8 mouse cellular contexts compared by ENCODE assay signal in the genomic region with DNA sequence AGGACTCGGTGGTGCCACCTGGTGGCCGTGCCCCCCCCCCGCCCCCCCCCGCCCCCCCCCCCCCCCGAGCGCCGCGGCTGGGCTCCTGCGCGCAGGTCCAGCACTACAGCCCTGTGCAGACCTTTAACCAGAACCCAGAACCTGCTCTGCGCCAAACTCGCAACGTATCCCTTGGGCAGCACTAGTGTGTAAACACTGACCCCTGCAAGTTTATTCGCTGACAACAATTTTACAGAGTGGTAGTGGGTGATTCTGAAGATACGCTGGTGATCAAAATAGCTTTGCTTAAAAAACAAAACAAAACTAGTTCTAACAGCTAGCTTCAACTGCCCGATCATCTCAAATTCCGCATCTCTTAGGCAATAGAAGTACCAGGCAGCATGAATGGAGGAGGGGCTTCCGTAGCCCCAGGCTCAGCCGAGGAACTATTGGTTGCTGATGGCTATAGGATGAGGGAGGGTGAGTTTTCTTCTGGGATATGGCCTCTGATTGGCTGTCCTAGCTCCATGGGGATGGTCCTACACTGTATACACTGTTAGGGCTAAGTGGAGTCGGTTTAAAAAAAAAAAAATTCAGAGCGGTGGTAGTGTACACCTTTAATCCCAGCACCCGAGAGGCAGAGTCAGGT. TPM values are rescaled to one million over a fixed set of nuclear protein-coding genes. Genes with fewer than 3 reads are reported as not detected.
DNase-seq lines count a peak whose midpoint lies in the region; ATAC-seq and TF ChIP-seq lines count a peak whose summit lies in the region.

A gene (minus strand): TSS at position 5 of the 628 bp plus-strand sequence.

- H3K27me3 ChIP-seq in forebrain, embryonic 13.5 days, result no peaks in the 10 kb centered on the region
- H3K27me3 ChIP-seq in hindbrain, embryonic 11.5 days (ENCODE audit: control insufficient read depth, insufficient read depth, low read length), result no peaks in the 10 kb centered on the region
- no peaks in the 10 kb centered on the region for H3K27me3 ChIP-seq in liver, embryonic 14.5 days (ENCODE audit: control insufficient read depth, insufficient read depth, low read length)

- peak within 1 kb of the TSS; percentile 68 for H3K4me3 ChIP-seq in layer of hippocampus, adult 2 months
- H3K4me3 ChIP-seq in forebrain, embryonic 13.5 days, result peak within 1 kb of the TSS; percentile 66
- H3K4me3 ChIP-seq in hindbrain, embryonic 11.5 days (ENCODE audit: low read depth, low read length), result peak within 1 kb of the TSS; percentile 63
- peak within 1 kb of the TSS; percentile 71 to 91 for H3K4me3 ChIP-seq in liver, embryonic 14.5 days (ENCODE audit: insufficient read depth in 1 of 2, low read depth in 2 of 2, low read length in 2 of 2)

- H3K9me3 ChIP-seq in forebrain, embryonic 13.5 days (replicated peaks), result no peaks in the 10 kb centered on the region
- H3K9me3 ChIP-seq in hindbrain, embryonic 11.5 days (ENCODE audit: control insufficient read depth, low read length), result no peaks in the 10 kb centered on the region
- H3K9me3 ChIP-seq in liver, embryonic 14.5 days (ENCODE audit: control insufficient read depth, low read length), result no peaks in the 10 kb centered on the region

- WGBS in forebrain, embryonic 13.5 days, result 1% methylated on average over 12 of the region's 22 CpGs
- under 1% methylated on average over 13 of the region's 22 CpGs for WGBS in hindbrain, embryonic 11.5 days
- WGBS in liver, embryonic 14.5 days (ENCODE audit: insufficient replicate concordance), result under 1% methylated on average over 12 of the region's 22 CpGs

- H3K27ac ChIP-seq in layer of hippocampus, adult 2 months, result peak within 1 kb of the TSS; percentile 97
- peak within 1 kb of the TSS; percentile 85 for H3K27ac ChIP-seq in forebrain, embryonic 13.5 days
- peak within 1 kb of the TSS; percentile 81 for H3K27ac ChIP-seq in hindbrain, embryonic 11.5 days (ENCODE audit: low read depth, low read length)
- H3K27ac ChIP-seq in liver, embryonic 14.5 days, result peak within 1 kb of the TSS; percentile 95

- peaks cover 12% of the 10 kb centered on the region for H3K4me1 ChIP-seq in forebrain, embryonic 13.5 days
- H3K4me1 ChIP-seq in hindbrain, embryonic 11.5 days (replicated peaks; ENCODE audit: control insufficient read depth, insufficient read depth, low read length), result 0 out of 2 replicates have a peak, but pooled peaks cover 2% of the 10 kb centered on the region
- H3K4me1 ChIP-seq in liver, embryonic 14.5 days (replicated peaks; ENCODE audit: control insufficient read depth in 2 of 2, insufficient read depth in 2 of 2, low read length in 1 of 2), result peaks cover 16 to 26% of the 10 kb centered on the region in 2 experiments

- peak; percentile 97 for ATAC-seq in forebrain, embryonic 13.5 days
- ATAC-seq in hindbrain, embryonic 11.5 days (ENCODE audit: low FRiP score), result peak; percentile 94
- ATAC-seq in liver, embryonic 14.5 days (ENCODE audit: insufficient read depth), result peak; percentile 87

- H3K36me3 ChIP-seq in forebrain, embryonic 13.5 days (ENCODE audit: poor library complexity, severe bottlenecking), result peaks cover 14% of the 10 kb centered on the region
- no peaks in the 10 kb centered on the region for H3K36me3 ChIP-seq in hindbrain, embryonic 11.5 days (ENCODE audit: control insufficient read depth, insufficient read depth, low read length)
- H3K36me3 ChIP-seq in liver, embryonic 14.5 days (replicated peaks; ENCODE audit: control insufficient read depth, insufficient read depth, low read depth), result peaks cover 4% of the 10 kb centered on the region

- TF ChIP-seq CTCF in layer of hippocampus, adult 2 months (conservative IDR thresholded peaks at IDR 0.05), result no peak; the same call in 1 of the 2 replicates
- no peak for TF ChIP-seq CTCF in liver, embryonic 14.5 days (IDR thresholded peaks at IDR 0.05; ENCODE audit: low read depth)

- H3K4me2 ChIP-seq in forebrain, embryonic 13.5 days, result peak within 1 kb of the TSS; percentile 87
- peak within 1 kb of the TSS; percentile 56 for H3K4me2 ChIP-seq in hindbrain, embryonic 11.5 days (replicated peaks; ENCODE audit: low read depth, low read length)
- H3K4me2 ChIP-seq in liver, embryonic 14.5 days (ENCODE audit: low read depth), result peak within 1 kb of the TSS; percentile 97

- H3K9ac ChIP-seq in forebrain, embryonic 13.5 days, result peak within 1 kb of the TSS; percentile 80
- H3K9ac ChIP-seq in hindbrain, embryonic 11.5 days (ENCODE audit: low read depth, low read length), result peak within 1 kb of the TSS; percentile 83
- peak within 1 kb of the TSS; percentile 94 for H3K9ac ChIP-seq in liver, embryonic 14.5 days (replicated peaks)

- no peak for TF ChIP-seq EP300 in liver, embryonic 14.5 days (IDR thresholded peaks at IDR 0.05; ENCODE audit: low read depth)

- DNase-seq in layer of hippocampus, adult 2 months (ENCODE audit: low spot score in 2 of 2), result no peak
- no peak for DNase-seq in layer of hippocampus, adult 9-10 months (ENCODE audit: low spot score)
- no peak for DNase-seq in adrenal gland, postnatal 4 days (ENCODE audit: low spot score in 2 of 2)
- DNase-seq in hindbrain, embryonic 11.5 days (ENCODE audit: low spot score), result peak; percentile 81
- peak; percentile 85 to 87 (median 86) for DNase-seq in liver, embryonic 14.5 days (ENCODE audit: low read depth in 3 of 3, low spot score in 3 of 3)
- peak; percentile 74 for DNase-seq in retina, embryonic 14.5 days (ENCODE audit: low spot score)
- no peak for DNase-seq in natural killer cell, adult 2 months (ENCODE audit: low spot score in 2 of 2)

RNA-seq across cellular contexts. Expression of the gene that starts here (rescaled TPM):
- 1 to 10 TPM; 7.4 to 8.8 TPM for total RNA-seq in layer of hippocampus, adult 2 months (2021)
- total RNA-seq in adrenal gland, postnatal 4 days (2021), result 10 to 100 TPM; 24.3 to 24.4 TPM
- polyA plus RNA-seq in forebrain, embryonic 13.5 days (2015; fragmentation: Nextera tagmentation; extraction: Ambion mirVana), result 55.4 and 56.7 TPM in 2 replicates
- polyA plus RNA-seq in hindbrain, embryonic 11.5 days (2014; fragmentation: Nextera tagmentation; extraction: Ambion mirVana), result 49.0 and 49.3 TPM in 2 replicates
- 25.3 and 27.8 TPM in 2 replicates for polyA plus RNA-seq in liver, embryonic 14.5 days (2012; rRNA removed)
- polyA plus RNA-seq in liver, embryonic 14.5 days (2014; fragmentation: Nextera tagmentation; extraction: Ambion mirVana), result 47.4 and 49.1 TPM in 2 replicates

Comparison
In these comparisons a context has a peak if more than half of its experiments do, and no peak if none do; other contexts are left out.
1. DNase-seq: peak in hindbrain, embryonic 11.5 days (single experiment), liver, embryonic 14.5 days (3 of 3) and retina, embryonic 14.5 days (single experiment); none in layer of hippocampus, adult 2 months (0 of 2), layer of hippocampus, adult 9-10 months (single experiment), adrenal gland, postnatal 4 days (0 of 2) and natural killer cell, adult 2 months (0 of 2).
2. Peak in every context shown above with its lines, with median percentiles within 50 percentile points of each other: H3K27ac ChIP-seq, H3K4me3 ChIP-seq, ATAC-seq, H3K4me2 ChIP-seq and H3K9ac ChIP-seq.